Mouse (Mus musculus) midbrain, embryonic 16.5 days (tissue): ENCODE measurements around the gene Tiam1. TPM values are rescaled to one million over a fixed set of nuclear protein-coding genes. Genes with fewer than 3 reads are reported as not detected.

Experiments used
- ATAC-seq: fragments of 200-750 bp; cut with Nextera tagmentation; 2 replicates; pipeline ENCODE4 v1.8.0; 2017; ENCODE audit warnings: moderate TSS enrichment
- H3K27ac ChIP-seq: fragments of 300-500 bp; sonication (generic); 2 replicates; pipeline ENCODE4 v1.5.1; 2014; ENCODE audit warnings: mild to moderate bottlenecking, low read length, mixed read lengths
- H3K27me3 ChIP-seq: fragments of 300-500 bp; sonication (generic); 2 replicates; pipeline ENCODE4 v1.6.1; 2014; ENCODE audit warnings: low read depth, low read length, mixed read lengths; ENCODE audit not compliant: control insufficient read depth, insufficient read depth
- H3K36me3 ChIP-seq: fragments of 300-500 bp; sonication (generic); 2 replicates; pipeline ENCODE4 v1.6.1; 2014; ENCODE audit warnings: mild to moderate bottlenecking, low read length, moderate library complexity, mixed read lengths; ENCODE audit not compliant: control insufficient read depth, insufficient read depth
- H3K4me1 ChIP-seq: fragments of 300-500 bp; sonication (generic); 2 replicates; pipeline ENCODE4 v1.6.1; 2014; ENCODE audit warnings: mild to moderate bottlenecking, low read length, mixed read lengths; ENCODE audit not compliant: control insufficient read depth, insufficient read depth
- H3K4me2 ChIP-seq: fragments of 300-500 bp; sonication (generic); 2 replicates; pipeline ENCODE4 v1.6.1; 2014; ENCODE audit warnings: mild to moderate bottlenecking, low read length, mixed read lengths
- H3K4me3 ChIP-seq: fragments of 300-500 bp; sonication (generic); 2 replicates; pipeline ENCODE4 v1.5.1; 2014; ENCODE audit warnings: low read depth, mild to moderate bottlenecking, low read length, moderate library complexity, mixed read lengths
- H3K9ac ChIP-seq: fragments of 300-500 bp; sonication (generic); 2 replicates; pipeline ENCODE4 v1.6.1; 2014; ENCODE audit warnings: low read depth, low read length, mixed read lengths
- H3K9me3 ChIP-seq: fragments of 300-500 bp; sonication (generic); replicated peaks from 2 replicates; pipeline ENCODE4 v1.6.1; 2014; ENCODE audit warnings: mild to moderate bottlenecking, low read length, mixed read lengths; ENCODE audit not compliant: control insufficient read depth, poor library complexity, severe bottlenecking
- WGBS: fragments of 180-500 bp; shearing (Covaris S2); extraction: QIAGEN DNeasy Blood & Tissue Kit; methylation state at CpG from one replicate; pipeline ENCODE4 v1.1.7; 2014; 5-methylcytosine and 5-hydroxymethylcytosine counted together
- polyA plus RNA-seq: library from polyadenylated mRNA; unstranded; fragments of >200 nt; fragmentation: Nextera tagmentation; extraction: Ambion mirVana; gene quantifications from 2 replicates; pipeline ENCODE4 v1.2.1, GENCODE M21; 2015

Gene Tiam1
- 23.5 and 30.5 TPM in 2 replicates for polyA plus RNA-seq

- WGBS = under 1% methylated on average over 64 of the region's 64 CpGs
- H3K4me2 ChIP-seq = peak within 1 kb of the TSS; percentile 88
- H3K36me3 ChIP-seq = no peaks in the 10 kb centered on the region
- peak within 1 kb of the TSS; percentile 71 for H3K4me3 ChIP-seq
- peak within 1 kb of the TSS; percentile 92 for H3K27ac ChIP-seq
- peak within 1 kb of the TSS; percentile 73 for H3K9ac ChIP-seq
- no peaks in the 10 kb centered on the region for H3K27me3 ChIP-seq
- ATAC-seq = peak; percentile 97
- peaks cover 28% of the 10 kb centered on the region for H3K4me1 ChIP-seq
- no peaks in the 10 kb centered on the region for H3K9me3 ChIP-seq
These were observed at the start of gene Tiam1 for GRCm38 (mm10) chr16:90143760-90144516. TSS of gene Tiam1 (minus strand) at chr16:90143769.

- Histone ChIP-seq H3K4me3 (no peak overlapping the region), H3K9me3 (no peaks in the 10 kb centered on the region)
- 81% methylated on average over 6 of the region's 6 CpGs for WGBS
These were observed 47.7 kb upstream of the Tiam1 start for GRCm38 (mm10) chr16:90191289-90191688.

DNA sequence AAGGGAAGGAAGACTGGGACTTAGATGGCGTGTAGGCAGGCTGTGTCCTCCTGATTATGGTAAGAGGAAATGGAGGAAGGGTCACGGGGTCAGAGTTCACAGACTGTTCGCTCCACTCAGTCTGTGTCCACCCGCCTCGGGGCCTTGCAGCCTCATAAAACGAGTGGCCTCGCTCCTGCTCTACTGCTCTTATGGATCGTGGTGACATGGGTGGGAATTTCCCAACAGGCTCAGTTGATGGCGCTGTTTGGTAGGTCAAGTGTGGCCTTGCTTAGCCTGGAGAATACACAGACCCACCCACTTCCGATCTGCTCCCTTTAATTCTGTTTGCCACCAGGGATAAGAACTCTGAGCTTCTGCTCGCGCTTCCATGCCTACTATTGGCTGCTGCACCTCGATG is 43.9 kb upstream of the Tiam1 start:
- no peaks in the 10 kb centered on the region for H3K27me3 ChIP-seq
- no peaks in the 10 kb centered on the region for H3K4me1 ChIP-seq
- no peak overlapping the region for H3K4me3 ChIP-seq
- no peaks in the 10 kb centered on the region for H3K9me3 ChIP-seq
- ATAC-seq = peak; percentile 6; the same call in 1 of the 2 replicates
- H3K36me3 ChIP-seq = no peaks in the 10 kb centered on the region
- H3K27ac ChIP-seq = no peak overlapping the region
- H3K9ac ChIP-seq = no peak overlapping the region
- 39% methylated on average over 13 of the region's 13 CpGs for WGBS
- no peak overlapping the region for H3K4me2 ChIP-seq

More at GRCm38 (mm10) chr16:90191289-90191688, 47.7 kb upstream of the Tiam1 start:
- Histone ChIP-seq H3K9ac (no peak overlapping the region), H3K4me1 (no peaks in the 10 kb centered on the region), H3K27me3 (no peaks in the 10 kb centered on the region), H3K4me2 (no peak overlapping the region), H3K36me3 (no peaks in the 10 kb centered on the region), H3K27ac (no peak overlapping the region)
- no peak for ATAC-seq

DNA sequence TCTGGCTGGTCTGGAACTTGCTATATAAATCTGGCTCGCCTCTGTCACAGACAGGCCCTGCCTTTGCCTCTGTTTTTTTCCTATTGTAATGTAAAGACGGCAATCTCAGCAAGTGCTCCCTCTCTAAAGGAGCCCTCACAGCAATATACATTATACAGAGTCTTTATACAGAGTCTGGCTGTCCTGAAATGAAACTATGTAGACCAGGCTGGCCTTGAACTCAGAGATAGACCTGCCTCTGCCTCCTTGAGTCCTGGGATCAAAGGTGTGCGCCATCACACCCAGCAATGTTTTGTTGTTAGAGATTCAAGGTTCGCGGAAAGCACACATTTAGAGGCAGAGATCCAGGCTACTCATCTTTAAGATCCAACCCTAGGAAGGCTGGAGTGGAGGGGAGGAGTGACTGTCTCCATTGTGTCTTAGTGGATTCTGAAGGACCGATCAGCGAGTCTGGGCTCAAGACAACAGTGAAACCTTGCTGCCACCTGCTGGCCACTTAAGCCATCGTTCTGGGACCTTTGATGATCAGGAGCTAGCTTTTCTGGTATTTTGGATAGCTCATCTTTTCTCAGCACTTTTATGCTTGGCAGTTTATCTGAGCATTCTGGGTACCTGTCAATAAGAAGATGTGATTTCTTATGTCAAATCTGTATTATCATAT is 42.5 kb upstream of the Tiam1 start:
- Histone ChIP-seq H3K27me3 (no peaks in the 10 kb centered on the region), H3K9me3 (no peaks in the 10 kb centered on the region), H3K4me2 (no peak overlapping the region), H3K4me1 (no peaks in the 10 kb centered on the region), H3K9ac (no peak overlapping the region), H3K27ac (no peak overlapping the region), H3K36me3 (no peaks in the 10 kb centered on the region), H3K4me3 (no peak overlapping the region)
- 37% methylated on average over 8 of the region's 8 CpGs for WGBS
- peak; percentile 86 for ATAC-seq

DNA sequence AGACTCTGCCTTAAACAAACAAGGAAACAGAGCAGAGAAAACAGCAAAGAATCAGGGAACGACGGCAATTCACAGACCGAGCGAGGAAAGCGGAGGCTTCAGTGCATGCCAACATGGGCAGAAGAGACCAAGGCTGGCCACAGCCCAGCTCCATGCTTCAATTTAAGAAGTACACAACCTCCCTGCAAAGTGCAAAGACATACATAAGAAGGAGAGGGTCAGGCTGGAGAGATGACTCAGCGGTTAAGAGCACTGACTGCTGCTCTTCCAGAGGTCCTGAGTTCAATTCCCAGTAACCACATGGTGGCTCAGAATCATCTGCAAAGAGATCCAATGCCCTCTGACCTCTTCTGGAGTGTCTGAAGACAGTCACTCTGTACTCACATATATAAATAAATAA is 40.6 kb upstream of the Tiam1 start:
- Histone ChIP-seq H3K9me3 (no peaks in the 10 kb centered on the region), H3K4me3 (no peak overlapping the region), H3K27me3 (no peaks in the 10 kb centered on the region), H3K27ac (no peak overlapping the region), H3K9ac (no peak overlapping the region), H3K36me3 (no peaks in the 10 kb centered on the region), H3K4me2 (no peak overlapping the region), H3K4me1 (no peaks in the 10 kb centered on the region)
- no peak for ATAC-seq
- 83% methylated on average over 6 of the region's 6 CpGs for WGBS

- no peak overlapping the region for H3K4me2 ChIP-seq
- H3K9me3 ChIP-seq = no peaks in the 10 kb centered on the region
- H3K4me3 ChIP-seq = no peak overlapping the region
- no peaks in the 10 kb centered on the region for H3K36me3 ChIP-seq
- H3K4me1 ChIP-seq = peaks cover 4% of the 10 kb centered on the region; the same call in 1 of the 2 replicates
- 90% methylated on average over 8 of the region's 8 CpGs for WGBS
- H3K9ac ChIP-seq = no peak overlapping the region
- no peak for ATAC-seq
- H3K27ac ChIP-seq = no peak overlapping the region
- no peaks in the 10 kb centered on the region for H3K27me3 ChIP-seq
These were observed 38.1 kb upstream of the Tiam1 start for GRCm38 (mm10) chr16:90181673-90182072.

- WGBS = 86% methylated on average over 6 of the region's 6 CpGs
- H3K36me3 ChIP-seq = no peaks in the 10 kb centered on the region
- peaks cover 11% of the 10 kb centered on the region for H3K4me1 ChIP-seq
- H3K27me3 ChIP-seq = no peaks in the 10 kb centered on the region
- H3K4me3 ChIP-seq = no peak overlapping the region
- no peak overlapping the region for H3K4me2 ChIP-seq
- ATAC-seq = no peak
- H3K27ac ChIP-seq = no peak overlapping the region
- H3K9ac ChIP-seq = no peak overlapping the region
- H3K9me3 ChIP-seq = no peaks in the 10 kb centered on the region
These were observed 37.4 kb upstream of the Tiam1 start for GRCm38 (mm10) chr16:90180975-90181374.

DNA sequence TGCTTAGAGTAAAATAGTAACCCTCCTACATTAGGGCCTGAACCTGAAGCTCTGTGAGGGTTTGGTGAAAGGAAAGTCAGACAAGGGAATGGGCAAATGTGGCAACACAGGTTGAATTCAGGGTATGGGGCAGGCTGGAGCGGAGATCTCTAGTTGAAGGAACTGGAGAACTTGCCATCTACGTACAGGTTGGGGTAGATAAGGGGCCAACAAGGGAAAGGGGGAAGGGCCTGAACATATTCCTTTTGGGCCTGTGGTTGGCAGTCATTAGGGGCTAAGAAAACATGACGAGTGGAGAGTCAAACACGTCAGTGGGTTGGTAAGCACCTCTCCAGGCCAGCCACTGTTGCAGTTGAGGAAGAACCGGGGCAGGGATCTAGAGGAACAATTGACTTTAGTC is 36.3 kb upstream of the Tiam1 start:
- Histone ChIP-seq H3K9me3 (no peaks in the 10 kb centered on the region), H3K27me3 (no peaks in the 10 kb centered on the region), H3K4me1 (peaks cover 12% of the 10 kb centered on the region), H3K27ac (no peak overlapping the region), H3K9ac (no peak overlapping the region), H3K36me3 (no peaks in the 10 kb centered on the region), H3K4me3 (no peak overlapping the region), H3K4me2 (no peak overlapping the region)
- ATAC-seq = no peak
- WGBS = 87% methylated on average over 5 of the region's 5 CpGs

GRCm38 (mm10) chr16:90178404-90178803 is 34.8 kb upstream of the Tiam1 start:
- H3K9me3 ChIP-seq = no peaks in the 10 kb centered on the region
- no peaks in the 10 kb centered on the region for H3K27me3 ChIP-seq
- no peak for ATAC-seq
- H3K4me2 ChIP-seq = no peak overlapping the region
- H3K27ac ChIP-seq = no peak overlapping the region
- no peak overlapping the region for H3K4me3 ChIP-seq
- H3K36me3 ChIP-seq = no peaks in the 10 kb centered on the region
- 94% methylated on average over 3 of the region's 3 CpGs for WGBS
- peaks cover 12% of the 10 kb centered on the region for H3K4me1 ChIP-seq
- H3K9ac ChIP-seq = no peak overlapping the region
